Mouse (Mus musculus) G1E-ER4 (cell line): ENCODE data around the gene Kremen1. TPM values are rescaled to one million over a fixed set of nuclear protein-coding genes. Genes with fewer than 3 reads are reported as not detected.

Experiments used
- GATA1 ChIP-seq: IDR thresholded peaks from one replicate; pipeline ENCODE4 v1.8.0; 2012; ENCODE audit warnings: low read length, inconsistent platforms
- polyA plus RNA-seq: library from polyadenylated mRNA; stranded (reverse); fragments of >175 nt; gene quantifications from 2 replicates; pipeline ENCODE4 v1.2.3, GENCODE M21; 2012

The Kremen1 gene
- polyA plus RNA-seq, 1 experiment = 1.1 TPM

DNA sequence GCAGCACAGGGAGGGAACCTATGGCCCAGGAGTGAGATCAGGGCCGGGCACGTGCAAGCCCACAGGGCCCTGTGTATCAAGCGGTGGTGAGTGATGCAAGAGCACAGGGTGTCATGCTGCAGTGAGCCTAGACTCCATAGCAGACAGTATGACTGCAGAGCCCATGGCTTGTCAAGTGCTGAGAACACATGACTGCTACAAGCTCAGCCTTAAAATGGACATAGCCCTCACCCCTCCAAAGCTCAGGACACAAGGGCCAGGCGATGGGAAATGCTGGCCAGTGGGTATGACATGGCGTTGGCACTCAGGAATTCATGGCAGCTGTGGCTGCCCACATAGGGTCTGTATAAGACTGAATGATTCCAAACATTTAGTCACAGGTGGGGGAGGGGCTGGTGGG lies 64.3 kb downstream of the Kremen1 start:
- no peak for TF ChIP-seq GATA1

DNA sequence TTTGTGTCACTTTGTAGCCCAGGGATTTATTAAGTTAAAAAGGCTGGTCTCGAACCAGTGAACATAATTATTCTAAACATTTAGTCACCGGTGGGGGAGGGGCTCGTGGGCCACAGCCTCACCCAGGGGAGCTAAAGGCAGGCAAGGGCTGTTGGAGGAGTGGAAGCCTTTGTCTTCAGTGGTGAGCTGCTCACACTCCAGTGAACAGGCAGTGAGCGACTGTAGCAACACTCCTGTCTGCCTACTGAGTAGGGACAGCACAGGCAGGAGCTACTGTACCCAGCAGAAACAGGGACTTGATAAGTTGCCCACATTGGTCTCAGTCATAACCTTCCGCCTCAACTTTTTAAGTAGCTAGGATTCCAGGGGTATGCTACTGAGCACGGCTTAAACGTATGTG lies 64.8 kb downstream of the Kremen1 start:
- no peak for TF ChIP-seq GATA1

DNA sequence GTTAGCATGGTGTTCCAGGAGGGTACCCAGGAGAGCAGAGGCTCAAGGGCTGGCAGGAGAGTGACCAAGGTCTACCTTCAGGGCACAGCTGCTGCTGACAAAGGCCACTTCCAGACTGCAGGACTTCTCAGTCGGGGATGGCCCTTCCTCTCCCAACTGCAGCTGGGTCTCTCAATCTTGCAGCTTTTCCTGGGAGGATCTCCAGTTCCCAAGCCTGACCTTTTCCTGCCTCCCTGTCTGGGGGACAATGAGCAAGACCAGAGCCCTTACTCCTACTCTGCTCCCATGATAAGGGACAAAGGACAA lies 67.8 kb downstream of the Kremen1 start:
- TF ChIP-seq GATA1 = no peak

DNA sequence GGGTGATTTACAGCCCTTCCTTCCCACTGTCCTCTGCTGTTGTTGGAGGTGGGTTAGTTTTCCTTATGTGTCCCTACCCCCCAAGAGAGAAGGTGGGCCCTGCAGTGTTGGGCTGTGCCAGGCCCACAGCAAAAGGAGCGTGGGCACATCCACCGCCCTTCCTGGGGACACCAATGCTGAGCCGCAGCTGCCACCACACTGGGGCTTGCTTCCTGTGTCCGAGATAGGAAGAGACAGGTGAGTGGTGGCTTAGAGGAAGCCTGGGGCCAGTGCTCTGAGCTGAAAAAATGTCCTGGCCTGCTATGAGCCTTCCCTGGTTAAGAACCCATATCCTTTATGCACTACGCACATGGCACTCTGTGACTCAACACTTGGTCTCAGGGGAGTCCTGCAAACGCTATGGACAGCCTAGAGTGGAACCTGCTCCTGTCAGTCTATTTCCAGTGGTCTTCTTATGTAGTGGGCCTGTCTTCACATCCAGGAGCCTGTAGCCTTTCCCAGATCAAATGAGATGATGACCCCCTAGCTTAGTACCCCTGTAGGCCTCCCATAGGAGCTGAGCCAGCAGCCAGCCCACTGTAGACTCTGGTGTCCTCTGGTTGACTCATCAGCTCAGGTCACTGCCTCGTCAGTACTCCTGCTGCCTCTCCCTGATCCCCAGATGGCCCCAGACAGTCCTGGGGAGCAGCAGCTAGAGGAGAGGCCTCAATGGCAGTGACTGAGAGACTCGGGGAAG lies 68.3 kb downstream of the Kremen1 start:
- TF ChIP-seq GATA1 = no peak

- no peak for TF ChIP-seq GATA1
Measured at GRCm38 (mm10) chr11:5192084-5192516, 69.3 kb downstream of the Kremen1 start.

DNA sequence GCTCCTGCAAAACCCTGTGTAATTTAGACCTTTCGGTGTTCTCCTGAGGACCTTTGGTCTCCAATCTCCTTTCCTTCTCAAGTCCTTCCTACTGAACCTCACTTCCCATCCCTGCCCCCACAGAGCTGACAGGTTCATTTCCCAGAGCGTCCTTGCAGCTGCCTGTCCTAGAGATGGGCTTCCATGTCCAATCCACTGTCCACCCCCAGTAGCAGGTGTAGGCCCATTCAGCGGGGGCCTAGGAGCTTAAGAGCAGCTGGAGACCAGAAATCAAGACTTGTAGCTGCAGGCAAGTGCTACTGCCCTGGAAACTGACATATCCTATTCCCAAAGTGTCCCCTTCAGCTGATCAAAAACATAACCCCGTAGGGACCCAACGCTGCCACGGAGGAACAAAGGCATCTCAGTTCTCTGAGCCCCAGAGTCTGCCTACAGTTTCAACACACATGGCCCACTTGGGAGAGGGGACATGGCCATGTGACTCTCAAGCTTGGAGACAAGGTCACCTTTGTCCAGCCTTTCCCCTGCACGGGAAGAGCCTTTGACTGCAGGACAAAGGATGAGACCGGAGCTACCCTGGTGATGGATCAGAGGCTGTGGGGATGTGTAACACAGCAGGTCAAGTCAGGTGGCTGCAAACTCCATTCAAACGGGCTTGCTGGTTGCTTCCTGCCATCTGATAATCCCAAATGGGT lies 72.0 kb downstream of the Kremen1 start:
- no peak for TF ChIP-seq GATA1

- no peak for TF ChIP-seq GATA1
Measured at GRCm38 (mm10) chr11:5188170-5188569, 73.2 kb downstream of the Kremen1 start.

GRCm38 (mm10) chr11:5184832-5185231 lies 76.5 kb downstream of the Kremen1 start:
- no peak for TF ChIP-seq GATA1

- TF ChIP-seq GATA1 = no peak
Measured at GRCm38 (mm10) chr11:5184250-5184649, 77.1 kb downstream of the Kremen1 start.

GRCm38 (mm10) chr11:5182870-5183269 lies 78.5 kb downstream of the Kremen1 start:
- TF ChIP-seq GATA1 = no peak

- no peak for TF ChIP-seq GATA1
Measured at GRCm38 (mm10) chr11:5181850-5182404, 79.4 kb downstream of the Kremen1 start.

- no peak for TF ChIP-seq GATA1
Measured at GRCm38 (mm10) chr11:5179391-5179790, 82.0 kb downstream of the Kremen1 start.

DNA sequence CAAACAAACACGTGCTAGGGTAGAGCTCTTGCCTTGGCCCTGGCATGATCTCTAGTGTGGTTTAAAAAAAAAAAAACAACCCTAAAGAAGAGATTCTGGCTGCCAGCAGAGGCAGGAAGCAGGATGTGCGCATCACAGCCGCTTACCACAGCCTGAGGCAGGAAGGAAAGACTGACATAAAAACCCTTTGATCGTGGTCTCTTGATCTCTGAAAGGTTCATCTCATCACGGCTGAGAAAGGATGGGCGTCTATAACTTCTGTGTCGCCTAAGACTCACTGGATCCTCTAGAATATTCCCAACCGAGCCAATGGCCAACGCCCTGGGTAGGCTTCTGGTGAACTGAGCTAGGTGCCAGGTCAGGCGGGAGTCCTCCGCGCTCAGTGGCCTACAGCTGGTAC lies 84.2 kb downstream of the Kremen1 start:
- no peak for TF ChIP-seq GATA1

GRCm38 (mm10) chr11:5176685-5177084 lies 84.7 kb downstream of the Kremen1 start:
- TF ChIP-seq GATA1 = no peak

GRCm38 (mm10) chr11:5175866-5176265 lies 85.5 kb downstream of the Kremen1 start:
- TF ChIP-seq GATA1 = no peak

DNA sequence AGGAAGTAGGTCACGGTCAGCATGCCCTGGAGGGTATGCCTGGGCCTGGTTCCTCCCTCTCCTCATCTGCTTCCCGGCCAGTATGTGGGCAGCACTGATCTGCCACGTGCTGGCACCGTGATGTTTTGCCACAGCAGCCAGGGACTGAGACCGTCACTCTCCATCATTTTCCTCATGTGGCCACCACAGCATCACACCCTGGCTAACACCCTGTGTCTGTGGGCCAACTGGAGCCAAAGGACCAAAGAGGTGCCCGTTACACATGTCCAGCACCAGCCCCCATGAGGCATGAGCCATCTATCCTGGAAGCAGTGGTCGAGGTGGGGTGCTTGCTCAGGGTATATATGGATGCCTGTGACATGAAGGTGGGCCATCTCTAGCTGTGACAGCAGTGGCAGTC lies 86.2 kb downstream of the Kremen1 start:
- TF ChIP-seq GATA1 = no peak

- TF ChIP-seq GATA1 = no peak
Measured at GRCm38 (mm10) chr11:5172861-5173260, 88.5 kb downstream of the Kremen1 start.
